Mouse (Mus musculus) small intestine, adult 2 months (tissue): ENCODE results near the gene Ifitm3.

ENCODE experiments used
- CTCF ChIP-seq: fragments of 200-500 bp; IDR thresholded peaks from 2 replicates; pipeline ENCODE4 v1.5.1; 2012; ENCODE audit warnings: low read depth, mild to moderate bottlenecking, control low read depth, inconsistent platforms, low read length, moderate library complexity, mixed read lengths; ENCODE audit not compliant: insufficient replicate concordance, insufficient read length; ENCODE audit errors: extremely low read depth
- POLR2A ChIP-seq: fragments of 200-500 bp; IDR thresholded peaks from 2 replicates; pipeline ENCODE4 v1.6.1; 2012; ENCODE audit warnings: low read depth, mild to moderate bottlenecking, control low read depth, inconsistent platforms, low read length, moderate library complexity

DNA sequence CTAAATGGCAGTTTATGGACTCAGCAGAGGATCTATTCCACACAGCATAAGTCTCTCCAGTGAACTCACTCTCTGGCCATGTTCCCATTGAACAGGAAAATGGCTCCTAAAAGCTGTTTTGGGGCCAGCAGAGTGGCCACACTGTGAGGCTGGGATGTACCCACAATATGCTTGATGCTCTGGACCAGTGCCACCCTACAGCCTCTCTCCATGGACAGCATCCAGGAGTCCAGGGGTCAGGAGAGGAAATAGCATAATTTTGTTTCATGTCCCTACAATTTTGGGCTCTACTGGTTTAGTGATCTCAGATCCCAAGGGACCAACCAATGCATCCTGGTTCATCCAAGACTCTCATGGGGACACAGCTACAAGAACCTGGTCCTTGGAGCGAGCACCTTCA is 47.0 kb upstream of the Ifitm3 start:
- TF ChIP-seq CTCF (no peak), POLR2A (no peak)
